Mouse (Mus musculus) skeletal muscle tissue, adult 2 months (tissue): Measurements from ENCODE around the gene Dnajb12.

Experiments
- DNase-seq: peaks from one replicate; pipeline ENCODE4 v3.0.0-alpha.2; 2012; ENCODE audit warnings: low read depth, low spot score

The Dnajb12 gene

GRCm38 (mm10) chr10:59948363-59949254, 69.3 kb downstream of the Dnajb12 start:
- DNase-seq, result no peak
